In the genomic region with DNA sequence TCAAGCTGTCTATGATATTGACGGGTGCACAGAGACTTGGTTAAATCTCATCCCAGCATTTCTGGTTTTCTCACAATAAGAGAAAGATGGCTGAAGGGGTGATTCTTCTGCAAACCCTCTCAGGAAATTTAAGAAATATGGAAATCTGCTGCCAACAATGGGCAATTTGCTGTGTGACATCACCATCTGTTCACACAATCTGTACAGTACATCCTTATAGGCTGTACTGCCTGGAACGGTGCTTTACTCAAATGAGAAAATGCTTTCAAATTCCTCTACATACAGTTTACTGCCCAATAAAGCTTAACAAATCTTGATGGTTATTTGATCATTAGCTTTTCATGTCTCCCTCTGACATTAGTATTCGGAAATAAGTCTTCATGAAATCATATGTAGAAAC, we compare ENCODE assay signal across 21 mouse cellular contexts.
DNase-seq lines count a peak whose midpoint lies in the region; ATAC-seq and TF ChIP-seq lines count a peak whose summit lies in the region.
"Had no signal": no experiment of that assay in that cellular context is flagged by ENCODE, and none has a peak within 500 bp of the region (broad histone marks: within the 10 kb centered on the region; RNA-seq: fewer than 3 reads in every experiment).

No protein-coding gene starts in this region.

- ATAC-seq in hindbrain, postnatal 0 days, result no peak
- ATAC-seq: CD4-positive, CD25-positive, alpha-beta regulatory T cell, adult 4 months; inflammation-experienced regulatory T-cells, adult 6 months had no signal

- H3K9me3 ChIP-seq in hindbrain, postnatal 0 days (ENCODE audit: low read length), result no peaks in the 10 kb centered on the region
- H3K9me3 ChIP-seq: heart, embryonic 12.5 days; lung, embryonic 15.5 days had no signal

- TF ChIP-seq CTCF in layer of hippocampus, adult 2 months (conservative IDR thresholded peaks at IDR 0.05), result no peak
- no peak for TF ChIP-seq CTCF in hindbrain, postnatal 0 days (IDR thresholded peaks at IDR 0.05; ENCODE audit: low read depth)

- H3K4me1 ChIP-seq in hindbrain, postnatal 0 days (ENCODE audit: insufficient read depth, low read length), result no peaks in the 10 kb centered on the region
- H3K4me1 ChIP-seq: heart, embryonic 12.5 days; lung, embryonic 15.5 days had no signal

- peak; percentile 2 for DNase-seq in cerebellum, adult 11 months
- no peak for DNase-seq in cerebellum, adult 11-12 months
- peak in 1 of 2 experiments; percentile 5 for DNase-seq in layer of hippocampus, adult 2 months (ENCODE audit: low spot score in 2 of 2)
- no peak for DNase-seq in layer of hippocampus, adult 11-12 months (ENCODE audit: low spot score)
- DNase-seq in cerebellum, adult 9-11 months, result peak; percentile 3
- DNase-seq in hindbrain, postnatal 0 days (ENCODE audit: low spot score), result peak; percentile 31
- no peak for DNase-seq in right cerebral cortex, postnatal 4 days
- DNase-seq: adrenal gland, postnatal 25 days; gastrocnemius, postnatal 10 days; heart, adult 11 months; heart, postnatal 14 days; kidney, adult 8-10 months; layer of hippocampus, postnatal 36 days; lung, postnatal 4 days; spleen, adult 18-20 months; thymus, postnatal 25 days had no signal

- no peak overlapping the region for H3K4me2 ChIP-seq in hindbrain, postnatal 0 days (ENCODE audit: low read depth, low read length)
- H3K4me2 ChIP-seq: heart, embryonic 12.5 days; lung, embryonic 15.5 days had no signal

- H3K27me3 ChIP-seq in hindbrain, postnatal 0 days (ENCODE audit: insufficient read depth, low read length), result no peaks in the 10 kb centered on the region
- H3K27me3 ChIP-seq: heart, embryonic 12.5 days; lung, embryonic 15.5 days had no signal

- 63% methylated on average over 3 of the region's 3 CpGs for WGBS in hindbrain, postnatal 0 days

- peak overlapping the region; percentile 28; the same call in 1 of the 2 replicates for H3K27ac ChIP-seq in layer of hippocampus, adult 2 months
- no peak overlapping the region for H3K27ac ChIP-seq in hindbrain, postnatal 0 days
- H3K27ac ChIP-seq: liver, embryonic 14.5 days; lung, embryonic 15.5 days had no signal

- H3K36me3 ChIP-seq in hindbrain, postnatal 0 days (ENCODE audit: insufficient read depth, low read length), result no peaks in the 10 kb centered on the region
- H3K36me3 ChIP-seq: heart, embryonic 12.5 days; lung, embryonic 15.5 days had no signal

- no peak overlapping the region for H3K9ac ChIP-seq in hindbrain, postnatal 0 days (replicated peaks; ENCODE audit: low read length)
- H3K9ac ChIP-seq: heart, embryonic 12.5 days; liver, embryonic 14.5 days; lung, embryonic 15.5 days had no signal

- no peak overlapping the region for H3K4me3 ChIP-seq in layer of hippocampus, adult 2 months
- no peak overlapping the region for H3K4me3 ChIP-seq in hindbrain, postnatal 0 days (ENCODE audit: low read length)
- H3K4me3 ChIP-seq: heart, embryonic 12.5 days; lung, embryonic 15.5 days had no signal

Comparison
In these comparisons a context has a peak if more than half of its experiments do, and no peak if none do; other contexts are left out.
1. DNase-seq: peak in cerebellum, adult 11 months (single experiment), cerebellum, adult 9-11 months (single experiment) and hindbrain, postnatal 0 days (single experiment); none in cerebellum, adult 11-12 months (single experiment), layer of hippocampus, adult 11-12 months (single experiment) and right cerebral cortex, postnatal 4 days (single experiment).